Mouse (Mus musculus) liver, embryonic 16.5 days (tissue): ENCODE results near the gene Adssl1. TPM values are rescaled to one million over a fixed set of nuclear protein-coding genes. Genes with fewer than 3 reads are reported as not detected.
A peak's percentile ranks its signal among the peaks of the same experiment; 100 is the strongest.

Experiments used
- ATAC-seq: fragments of 200-750 bp; cut with Nextera tagmentation; 2 replicates; pipeline ENCODE4 v1.8.0; 2017; ENCODE audit warnings: low read depth, mild to moderate bottlenecking, moderate number of reproducible peaks, moderate library complexity
- H3K27ac ChIP-seq: fragments of 300-500 bp; sonication (generic); 2 replicates; pipeline ENCODE4 v1.5.1; 2014; ENCODE audit warnings: mild to moderate bottlenecking, low read length
- H3K27me3 ChIP-seq: fragments of 300-500 bp; sonication (generic); 2 replicates; pipeline ENCODE4 v1.6.1; 2014; ENCODE audit warnings: low read depth, low read length, mixed read lengths; ENCODE audit not compliant: control insufficient read depth, insufficient read depth
- H3K36me3 ChIP-seq: fragments of 300-500 bp; sonication (generic); 2 replicates; pipeline ENCODE4 v1.6.1; 2014; ENCODE audit warnings: mild to moderate bottlenecking; ENCODE audit not compliant: control insufficient read depth, insufficient read depth
- H3K4me1 ChIP-seq: fragments of 300-500 bp; sonication (generic); 2 replicates; pipeline ENCODE4 v1.6.1; 2014; ENCODE audit warnings: low read depth, low read length, mixed read lengths; ENCODE audit not compliant: control insufficient read depth
- H3K4me2 ChIP-seq: fragments of 300-500 bp; sonication (generic); 2 replicates; pipeline ENCODE4 v1.6.1; 2014; ENCODE audit warnings: low read depth, low read length, mixed read lengths
- H3K4me3 ChIP-seq: fragments of 300-500 bp; sonication (generic); 2 replicates; pipeline ENCODE4 v1.5.1; 2014; ENCODE audit warnings: low read depth, mild to moderate bottlenecking, low read length
- H3K9ac ChIP-seq: fragments of 300-500 bp; sonication (generic); 2 replicates; pipeline ENCODE4 v1.6.1; 2014; ENCODE audit warnings: low read depth, low read length
- H3K9me3 ChIP-seq: fragments of 300-500 bp; sonication (generic); replicated peaks from 2 replicates; pipeline ENCODE4 v1.6.1; 2016; ENCODE audit warnings: low read length; ENCODE audit not compliant: control insufficient read depth
- WGBS: fragments of 180-500 bp; shearing (Covaris S2); extraction: QIAGEN DNeasy Blood & Tissue Kit; methylation state at CpG from one replicate; pipeline ENCODE4 v1.1.7; 2014; ENCODE audit not compliant: insufficient replicate concordance; 5-methylcytosine and 5-hydroxymethylcytosine counted together
- polyA plus RNA-seq: library from polyadenylated mRNA; unstranded; fragments of >200 nt; fragmentation: Nextera tagmentation; extraction: Ambion mirVana; gene quantifications from 2 replicates; pipeline ENCODE4 v1.2.1, GENCODE M21; 2015

The Adssl1 gene
- polyA plus RNA-seq, 1 experiment from 2014 or later, result 14.0 TPM

- Histone ChIP-seq H3K27me3 (peaks cover 2% of the 10 kb centered on the region), H3K9ac (no peak overlapping the region), H3K4me1 (peaks cover 18% of the 10 kb centered on the region), H3K36me3 (no peaks in the 10 kb centered on the region), H3K4me3 (no peak overlapping the region), H3K9me3 (no peaks in the 10 kb centered on the region), H3K4me2 (no peak overlapping the region), H3K27ac (no peak overlapping the region)
- WGBS, result 57% methylated on average over 6 of the region's 6 CpGs
- ATAC-seq, result no peak
Measured at GRCm38 (mm10) chr12:112626455-112626854, 6.6 kb downstream of the Adssl1 start.

- H3K4me3 ChIP-seq, result no peak overlapping the region
- WGBS, result 54% methylated on average over 7 of the region's 7 CpGs
- H3K27ac ChIP-seq, result no peak overlapping the region
- H3K36me3 ChIP-seq, result no peaks in the 10 kb centered on the region
- H3K9me3 ChIP-seq, result no peaks in the 10 kb centered on the region
- no peaks in the 10 kb centered on the region for H3K27me3 ChIP-seq
- no peak for ATAC-seq
- no peak overlapping the region for H3K9ac ChIP-seq
- no peak overlapping the region for H3K4me2 ChIP-seq
- peaks cover 27% of the 10 kb centered on the region for H3K4me1 ChIP-seq
Measured at GRCm38 (mm10) chr12:112627097-112627881, 7.4 kb downstream of the Adssl1 start.

GRCm38 (mm10) chr12:112628197-112628596, 8.4 kb downstream of the Adssl1 start:
- H3K27me3 ChIP-seq, result no peaks in the 10 kb centered on the region
- no peak overlapping the region for H3K9ac ChIP-seq
- no peaks in the 10 kb centered on the region for H3K9me3 ChIP-seq
- no peak overlapping the region for H3K4me2 ChIP-seq
- 43% methylated on average over 6 of the region's 6 CpGs for WGBS
- H3K4me3 ChIP-seq, result no peak overlapping the region
- ATAC-seq, result no peak
- H3K27ac ChIP-seq, result peak overlapping the region; percentile 53
- no peaks in the 10 kb centered on the region for H3K36me3 ChIP-seq
- H3K4me1 ChIP-seq, result peaks cover 35% of the 10 kb centered on the region

- no peaks in the 10 kb centered on the region for H3K9me3 ChIP-seq
- WGBS, result 9% methylated on average over 19 of the region's 19 CpGs
- no peaks in the 10 kb centered on the region for H3K36me3 ChIP-seq
- H3K4me2 ChIP-seq, result peak overlapping the region; percentile 43
- no peaks in the 10 kb centered on the region for H3K27me3 ChIP-seq
- H3K27ac ChIP-seq, result peak overlapping the region; percentile 83
- peaks cover 45% of the 10 kb centered on the region for H3K4me1 ChIP-seq
- no peak overlapping the region for H3K9ac ChIP-seq
- ATAC-seq, result peak; percentile 57
- H3K4me3 ChIP-seq, result no peak overlapping the region; the same call in 1 of the 2 replicates
Measured at GRCm38 (mm10) chr12:112628928-112629721, 9.3 kb downstream of the Adssl1 start.

- Histone ChIP-seq H3K4me3 (no peak overlapping the region), H3K36me3 (no peaks in the 10 kb centered on the region), H3K27ac (no peak overlapping the region), H3K4me2 (no peak overlapping the region), H3K4me1 (peaks cover 45% of the 10 kb centered on the region), H3K9me3 (no peaks in the 10 kb centered on the region), H3K27me3 (no peaks in the 10 kb centered on the region), H3K9ac (no peak overlapping the region)
- ATAC-seq, result no peak
- WGBS, result 77% methylated on average over 12 of the region's 12 CpGs
Measured at GRCm38 (mm10) chr12:112630029-112630428, 10.2 kb downstream of the Adssl1 start.

GRCm38 (mm10) chr12:112630796-112631195, 11.0 kb downstream of the Adssl1 start:
- Histone ChIP-seq H3K27ac (peak overlapping the region; percentile 33; the same call in 1 of the 2 replicates), H3K4me3 (no peak overlapping the region), H3K27me3 (no peaks in the 10 kb centered on the region), H3K9me3 (no peaks in the 10 kb centered on the region), H3K4me2 (no peak overlapping the region), H3K9ac (no peak overlapping the region), H3K36me3 (no peaks in the 10 kb centered on the region), H3K4me1 (peaks cover 45% of the 10 kb centered on the region)
- no peak for ATAC-seq
- WGBS, result 56% methylated on average over 5 of the region's 5 CpGs

GRCm38 (mm10) chr12:112631472-112631871, 11.6 kb downstream of the Adssl1 start:
- Histone ChIP-seq H3K4me1 (peaks cover 45% of the 10 kb centered on the region), H3K27ac (peak overlapping the region; percentile 37), H3K9me3 (no peaks in the 10 kb centered on the region), H3K4me2 (no peak overlapping the region), H3K9ac (no peak overlapping the region), H3K4me3 (no peak overlapping the region), H3K27me3 (no peaks in the 10 kb centered on the region), H3K36me3 (no peaks in the 10 kb centered on the region)
- WGBS, result 17% methylated on average over 1 of the region's 1 CpGs
- no peak for ATAC-seq

- Histone ChIP-seq H3K36me3 (no peaks in the 10 kb centered on the region), H3K4me1 (peaks cover 45% of the 10 kb centered on the region), H3K9ac (no peak overlapping the region; the same call in 1 of the 2 replicates), H3K4me2 (peak overlapping the region; percentile 20; the same call in 1 of the 2 replicates), H3K9me3 (no peaks in the 10 kb centered on the region), H3K4me3 (no peak overlapping the region), H3K27ac (peak overlapping the region; percentile 59), H3K27me3 (no peaks in the 10 kb centered on the region)
- peak; percentile 9; the same call in 1 of the 2 replicates for ATAC-seq
- 52% methylated on average over 11 of the region's 11 CpGs for WGBS
Measured at GRCm38 (mm10) chr12:112632084-112632777, 12.4 kb downstream of the Adssl1 start.
